Mouse (Mus musculus): ENCODE results near the gene 1190005I06Rik.

Gene 1190005I06Rik

DNA sequence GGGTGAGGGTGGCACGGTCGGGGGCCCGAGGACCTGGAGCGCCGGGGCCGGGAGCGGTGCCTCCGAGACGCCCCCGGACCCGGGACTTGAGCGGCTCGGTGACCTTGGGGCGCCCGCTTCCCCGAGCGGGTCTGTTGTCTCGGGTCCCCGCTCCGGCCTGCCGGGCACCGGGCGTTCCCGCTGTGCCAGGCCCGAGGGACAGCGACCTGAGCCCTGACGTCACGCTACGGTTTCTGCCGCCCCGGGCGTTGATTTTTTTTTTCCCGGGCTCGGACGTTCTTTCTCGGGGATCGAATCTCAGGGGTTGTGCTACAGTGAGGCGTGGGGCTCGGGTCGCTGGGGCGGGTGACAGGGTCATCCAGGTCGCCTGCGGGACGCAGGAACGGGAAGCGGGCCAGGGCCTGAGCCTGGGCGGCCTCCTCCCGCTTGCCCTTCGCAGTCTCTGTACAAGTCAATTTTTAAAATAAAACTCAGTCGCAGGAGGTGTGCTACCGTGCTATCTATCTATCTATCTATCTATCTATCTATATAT, 21.0 kb upstream of the 1190005I06Rik start, which contains the start of gene Emc8:
Emc8 (minus strand) TSS at position 200 of the 532 bp plus-strand sequence.
- in situ Hi-C loops (cut with MboI, MseI), result no loop called here

- in situ Hi-C loops (cut with MboI, MseI), result no loop called here
Observed at GRCm38 (mm10) chr8:120667561-120668373, 20.3 kb upstream of the 1190005I06Rik start, which contains the start of the genes Gm27021 and Cox4i1. Gene Gm27021, minus strand, starts transcription at chr8:120668079. Gene Cox4i1, plus strand, starts transcription at chr8:120668222.

DNA sequence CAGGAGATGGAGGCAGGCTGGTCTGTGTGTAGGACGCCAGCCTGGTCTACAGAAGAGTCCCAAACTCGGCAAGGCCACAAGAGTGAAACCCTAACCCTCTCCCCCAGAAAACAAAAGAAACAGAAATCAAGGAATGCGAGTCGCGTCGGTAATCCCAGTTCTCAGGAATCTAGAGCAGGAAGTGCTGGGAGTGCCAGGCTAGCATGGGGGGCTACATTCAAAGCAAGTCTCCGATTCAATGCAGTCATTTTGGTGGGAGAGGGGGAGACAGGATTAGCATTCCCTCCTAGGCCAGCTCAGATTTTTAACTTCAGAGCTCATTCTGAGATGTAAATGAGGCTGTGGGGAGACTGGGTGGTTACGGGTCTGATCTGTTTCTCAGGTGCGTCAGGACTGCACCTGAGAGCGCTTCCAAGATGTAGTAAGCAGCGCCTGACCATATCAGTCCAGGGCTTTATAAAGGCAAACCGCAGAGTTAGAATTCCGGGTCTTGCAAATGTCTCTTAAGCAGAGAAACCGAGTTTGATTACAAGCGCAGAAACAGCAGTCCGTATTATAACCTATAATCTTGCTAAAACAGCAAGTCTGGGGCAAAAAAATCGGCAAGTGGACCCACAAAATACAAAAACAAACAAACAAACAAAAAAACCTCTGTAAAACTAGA, 19.5 kb upstream of the 1190005I06Rik start:
- in situ Hi-C loops (cut with MboI, MseI), result no loop called here

- in situ Hi-C loops (cut with MboI, MseI), result no loop called here
Observed at GRCm38 (mm10) chr8:120665726-120666455, 18.5 kb upstream of the 1190005I06Rik start.

GRCm38 (mm10) chr8:120664566-120664965, 17.1 kb upstream of the 1190005I06Rik start:
- in situ Hi-C loops (cut with MboI, MseI), result no loop called here

GRCm38 (mm10) chr8:120657415-120657814, 10.0 kb upstream of the 1190005I06Rik start:
- in situ Hi-C loops (cut with MboI, MseI), result no loop called here

DNA sequence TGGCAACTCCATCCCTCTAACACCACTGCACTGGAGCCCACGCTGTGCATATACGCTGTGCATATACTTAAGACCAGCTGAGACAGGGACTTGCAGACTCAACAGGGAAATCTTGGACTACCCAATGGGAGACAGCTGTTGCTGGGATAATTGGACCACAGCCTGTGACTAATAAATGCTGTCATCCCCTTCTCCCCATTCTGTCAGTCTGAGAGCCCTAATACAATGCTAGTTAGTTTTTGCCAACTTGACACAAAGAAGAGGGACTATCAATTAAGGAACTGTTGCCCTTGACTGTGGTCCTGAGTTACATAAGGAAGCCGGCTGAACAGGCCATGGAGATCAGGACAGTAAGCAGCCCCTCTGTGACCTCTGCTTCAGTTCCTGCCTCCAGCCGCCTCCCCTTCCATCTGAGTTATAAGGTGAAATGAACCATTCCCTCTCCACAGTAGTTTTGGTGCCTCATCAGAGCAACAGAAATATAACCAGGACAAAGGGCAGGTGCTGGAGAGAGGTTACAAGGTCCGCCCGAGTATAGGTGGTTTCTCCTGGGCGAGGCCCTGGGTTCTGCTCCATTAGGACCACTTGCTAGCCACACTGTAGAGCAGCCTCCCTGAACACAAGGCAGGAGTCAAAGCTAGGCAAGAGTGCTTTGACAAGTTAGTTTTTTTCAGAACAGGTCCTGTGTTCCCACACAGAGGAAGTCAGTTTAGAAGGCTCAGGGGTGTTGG, 9.1 kb upstream of the 1190005I06Rik start:
- in situ Hi-C loops (cut with MboI, MseI), result no loop called here

DNA sequence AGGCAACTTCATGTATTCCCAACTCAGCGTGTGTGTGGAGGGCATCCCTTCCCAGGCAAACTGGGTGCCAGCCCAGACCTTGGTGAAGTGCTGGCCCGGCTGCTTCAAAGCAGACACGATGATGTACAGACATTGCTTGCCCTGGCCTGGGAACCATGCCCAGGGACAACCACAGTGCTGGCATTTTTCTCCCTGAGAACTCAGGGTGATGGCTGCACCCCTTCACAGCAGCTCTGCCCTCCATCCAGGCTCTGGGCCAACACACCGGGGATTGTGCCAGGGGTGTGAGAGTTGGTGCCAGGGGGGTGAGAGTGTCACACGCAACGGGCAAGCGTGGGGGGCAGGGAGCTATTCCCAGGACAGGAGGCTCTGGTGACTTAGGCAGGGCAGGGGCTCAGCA, 2.8 kb downstream of the 1190005I06Rik start:
- in situ Hi-C loops (cut with MboI, MseI), result loop anchor here (10.0 kb wide), 1 partner anchor 690 kb away; no protein-coding TSS in a partner anchor

DNA sequence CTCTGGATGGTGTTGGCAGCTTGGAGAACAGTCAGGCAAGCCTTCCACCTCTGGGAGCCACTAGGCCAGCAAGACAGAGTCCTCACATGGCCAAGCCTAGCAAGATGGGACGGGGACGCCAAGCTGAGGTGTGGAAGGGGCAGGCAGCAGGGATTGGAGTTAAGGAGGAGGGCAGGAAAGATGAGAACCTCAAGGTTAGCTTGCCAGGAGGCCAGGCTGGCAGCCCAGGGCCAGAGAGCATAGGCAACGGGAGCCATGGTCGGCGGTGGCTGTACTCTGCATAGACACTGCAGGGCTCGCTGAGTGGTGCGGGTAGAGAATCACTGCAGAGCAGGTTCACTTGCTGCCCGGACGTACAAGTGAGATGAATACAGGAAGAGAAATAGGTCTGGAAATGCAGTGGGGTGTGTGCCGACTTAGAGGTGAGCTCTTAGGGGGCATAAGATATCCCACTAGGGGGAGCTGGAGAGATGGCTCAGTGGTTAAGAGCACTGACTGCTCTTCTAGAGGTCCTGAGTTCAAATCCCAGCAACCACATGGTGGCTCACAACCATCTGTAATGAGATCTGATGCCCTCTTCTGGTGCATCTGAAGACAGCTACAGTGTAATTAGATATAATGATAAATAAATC, 5.3 kb downstream of the 1190005I06Rik start:
- in situ Hi-C loops (cut with MboI, MseI), result loop anchor here (10.0 kb wide), 1 partner anchor 693 kb away; no protein-coding TSS in a partner anchor

- in situ Hi-C loops (cut with MboI, MseI), result loop anchor here (10.0 kb wide), 1 partner anchor 694 kb away; no protein-coding TSS in a partner anchor
Observed at GRCm38 (mm10) chr8:120641245-120641644, 6.2 kb downstream of the 1190005I06Rik start.

DNA sequence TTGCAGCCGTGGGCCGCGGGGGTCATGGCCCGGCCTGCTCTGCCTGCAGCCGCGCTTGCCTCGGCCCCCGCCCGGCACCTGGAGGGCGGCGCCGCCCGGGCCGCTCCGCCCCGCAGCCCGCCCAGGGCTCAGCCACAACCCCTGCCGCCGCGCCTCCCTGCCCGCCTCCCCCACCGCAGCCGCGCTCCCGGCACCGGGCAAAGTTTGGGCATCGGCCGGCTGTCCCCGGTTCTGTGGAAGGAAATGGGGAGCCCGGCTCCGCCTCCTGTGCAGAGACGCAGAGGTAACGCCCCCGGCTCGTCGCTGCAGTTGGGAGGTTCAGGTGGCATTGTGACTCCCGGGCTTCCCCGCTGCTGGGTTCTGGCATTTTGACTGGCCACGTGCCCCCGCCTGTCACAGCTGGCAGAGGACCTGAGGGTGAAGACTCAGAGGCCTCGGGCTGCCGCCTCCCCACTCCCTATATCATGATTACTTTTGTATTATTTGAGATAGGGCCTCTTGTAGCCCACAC, 13.0 kb downstream of the 1190005I06Rik start:
- in situ Hi-C loops (cut with MboI, MseI), result loop anchor here (10.0 kb wide), 1 partner anchor 1130 kb away; no protein-coding TSS in a partner anchor

DNA sequence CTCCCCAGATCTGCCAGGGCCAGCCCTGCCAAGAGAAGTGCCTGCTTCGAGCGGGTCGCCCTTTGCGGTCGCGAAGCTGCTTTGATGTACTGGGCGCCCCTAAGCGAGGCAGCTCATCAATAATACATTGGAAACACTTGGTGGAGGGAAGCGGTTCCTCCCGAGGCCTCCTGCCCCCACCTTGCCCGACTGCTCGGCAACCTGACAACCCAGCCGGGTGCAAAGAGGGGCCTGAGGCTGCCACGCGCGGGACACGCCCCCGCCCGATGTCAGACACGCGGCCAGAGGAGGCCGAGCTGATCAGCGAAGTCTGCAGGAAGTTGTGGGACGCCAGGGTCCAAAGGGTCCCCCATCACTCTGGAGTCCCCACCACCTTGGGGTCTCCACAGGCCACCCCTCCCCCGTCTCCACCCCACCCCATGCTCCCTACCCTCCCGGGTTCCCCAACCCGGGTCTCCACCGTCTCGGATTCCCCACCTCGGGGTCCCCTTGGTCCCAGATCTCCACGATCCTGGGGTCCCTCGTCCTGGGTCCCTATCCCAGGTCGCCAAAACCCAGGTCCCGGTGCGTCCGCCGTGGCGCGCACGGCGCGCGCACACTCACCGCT, 13.7 kb downstream of the 1190005I06Rik start:
- in situ Hi-C loops (cut with MboI, MseI), result loop anchor here (10.0 kb wide), 1 partner anchor 1131 kb away; no protein-coding TSS in a partner anchor

DNA sequence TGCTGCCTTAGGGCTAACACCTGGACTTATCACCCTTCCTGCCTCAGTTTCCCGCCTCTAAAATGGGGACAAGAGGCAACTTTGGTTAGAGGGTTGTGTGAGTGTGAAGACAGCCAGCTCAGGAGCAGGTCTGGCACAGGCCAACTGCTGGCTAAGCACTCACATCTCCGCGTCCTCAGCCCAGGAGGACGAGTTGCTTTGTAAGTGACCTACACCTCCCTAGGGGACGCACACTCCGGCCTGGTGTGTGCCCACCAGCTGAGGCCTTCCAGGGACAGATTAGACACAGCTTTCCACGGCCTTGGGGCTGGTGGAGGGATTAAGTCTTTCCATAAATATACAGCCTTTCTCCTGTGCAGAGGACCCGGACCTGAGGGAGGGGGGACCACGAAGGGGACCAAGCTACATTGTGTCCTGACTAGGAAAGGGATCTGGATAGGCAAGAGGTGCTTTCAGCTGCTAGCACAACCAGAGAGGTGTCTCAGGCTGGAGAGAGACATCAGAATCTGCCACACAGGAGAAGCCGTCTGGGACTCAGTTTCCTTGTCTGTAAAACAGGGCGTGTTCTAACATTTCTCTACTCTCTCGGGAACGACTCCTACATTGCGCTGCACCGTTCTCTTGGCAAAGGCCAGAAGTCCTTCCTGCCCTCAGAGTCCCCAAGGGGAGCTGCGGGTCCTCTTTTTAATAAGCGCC, 14.3 kb downstream of the 1190005I06Rik start:
- in situ Hi-C loops (cut with MboI, MseI), result loop anchor here (10.0 kb wide), 1 partner anchor 1132 kb away; no protein-coding TSS in a partner anchor

DNA sequence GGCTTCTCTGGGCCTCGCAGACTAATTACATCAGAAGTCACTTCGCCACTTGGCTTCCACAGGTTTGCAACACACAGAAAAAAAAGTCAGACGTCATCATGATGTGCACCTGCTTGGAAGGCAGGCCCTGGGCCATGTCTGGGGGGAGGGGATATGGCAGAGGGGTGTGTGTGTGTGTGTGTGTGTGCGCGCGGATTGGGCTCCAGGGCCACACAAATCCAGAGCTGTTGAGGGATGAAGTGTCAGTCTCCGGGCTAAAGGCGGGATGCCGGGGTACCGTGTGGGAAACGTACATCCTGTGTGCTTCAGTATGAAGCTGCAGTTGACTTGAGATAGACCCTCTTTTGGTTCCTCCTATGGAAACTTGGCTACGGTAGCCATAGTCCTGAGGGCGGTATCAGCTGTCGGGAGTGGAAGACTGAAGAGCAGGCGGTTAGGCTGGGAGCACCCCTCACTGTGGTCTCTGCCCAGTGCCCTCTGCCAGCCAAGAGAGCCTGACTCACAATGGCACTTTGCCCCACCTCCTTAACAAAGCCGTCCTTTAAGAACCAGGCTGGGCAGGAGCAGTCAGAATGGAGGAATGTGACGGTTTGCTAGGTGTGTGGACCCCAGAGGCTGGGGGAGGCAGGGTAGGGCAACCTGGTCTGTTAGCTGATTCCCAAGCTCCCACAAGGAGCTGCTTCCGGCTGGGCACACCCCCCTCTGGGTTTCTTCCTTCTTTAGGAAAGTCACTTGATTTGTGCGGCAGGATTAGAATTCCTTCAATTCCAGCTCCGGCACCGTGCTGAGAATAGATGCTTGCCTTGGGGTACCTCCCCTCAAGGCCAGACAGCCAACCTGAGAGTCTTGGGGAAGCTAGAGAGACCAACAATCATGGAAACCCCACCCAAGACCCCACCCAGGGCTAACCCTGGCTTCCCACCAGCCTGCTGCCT, 15.7 kb downstream of the 1190005I06Rik start:
- in situ Hi-C loops (cut with MboI, MseI), result loop anchor here (10.0 kb wide), 1 partner anchor 1133 kb away; no protein-coding TSS in a partner anchor

DNA sequence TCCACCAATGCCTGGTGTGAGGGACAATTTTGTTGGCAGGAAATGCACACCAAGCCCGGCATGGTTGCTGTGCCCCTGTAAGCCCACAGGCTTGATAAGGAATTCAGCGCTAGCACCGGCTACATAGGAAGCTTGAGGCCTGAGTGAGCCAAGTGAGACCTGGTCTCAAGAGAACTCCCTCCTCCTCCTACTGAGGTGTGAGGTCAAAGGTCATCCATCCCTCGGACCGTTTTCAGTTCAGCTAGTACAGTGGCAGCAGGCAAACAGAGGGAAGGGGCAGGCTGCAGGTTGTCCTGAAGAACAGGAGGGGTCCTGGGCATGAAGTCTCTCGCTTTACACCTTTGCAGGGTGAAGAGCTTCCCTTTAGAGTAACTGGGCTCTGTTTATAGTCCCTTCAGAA, 16.6 kb downstream of the 1190005I06Rik start:
- in situ Hi-C loops (cut with MboI, MseI), result loop anchor here (10.0 kb wide), 1 partner anchor 1134 kb away; no protein-coding TSS in a partner anchor

DNA sequence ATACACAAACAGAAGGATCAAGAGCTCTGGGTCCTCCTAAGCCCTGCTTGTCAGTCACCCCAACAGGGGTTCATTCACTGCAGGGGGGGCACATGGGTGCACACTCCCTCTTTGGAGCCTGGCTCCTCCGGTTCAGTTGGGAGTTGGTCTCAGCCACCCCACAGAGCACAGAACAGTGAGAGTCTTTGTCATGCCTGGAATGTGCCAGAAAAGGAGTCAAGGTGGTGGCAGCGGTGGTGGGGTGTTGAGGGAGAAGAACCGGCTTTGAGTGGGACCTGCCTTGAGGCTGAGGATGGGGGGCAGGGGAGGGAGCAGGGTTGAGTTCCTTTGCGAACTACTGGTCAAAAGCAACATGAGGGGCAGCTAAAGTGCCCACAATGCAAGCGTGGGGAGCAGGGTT, 17.4 kb downstream of the 1190005I06Rik start:
- in situ Hi-C loops (cut with MboI, MseI), result loop anchor here (10.0 kb wide), 1 partner anchor 1135 kb away; no protein-coding TSS in a partner anchor

DNA sequence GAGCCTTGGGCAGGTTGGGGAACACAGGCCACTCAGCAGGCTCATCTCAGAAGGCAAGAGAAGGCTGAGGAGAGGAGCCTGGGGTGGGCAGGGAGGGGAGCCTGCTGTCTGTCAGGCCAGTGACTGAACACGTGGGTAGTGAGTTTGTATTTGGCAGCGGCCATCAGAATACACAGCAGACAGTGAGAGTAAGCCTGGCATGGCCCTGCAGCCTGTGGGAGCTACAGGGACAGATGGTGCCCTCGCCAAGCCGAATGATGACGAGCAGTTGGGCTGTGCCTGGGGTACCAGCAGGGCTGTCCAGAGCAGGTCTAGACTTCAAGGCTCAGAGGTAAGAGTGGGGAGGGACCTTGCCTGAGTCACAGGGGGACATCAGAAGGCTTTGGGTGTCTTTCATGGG, 20.1 kb downstream of the 1190005I06Rik start:
- in situ Hi-C loops (cut with MboI, MseI), result no loop called here

DNA sequence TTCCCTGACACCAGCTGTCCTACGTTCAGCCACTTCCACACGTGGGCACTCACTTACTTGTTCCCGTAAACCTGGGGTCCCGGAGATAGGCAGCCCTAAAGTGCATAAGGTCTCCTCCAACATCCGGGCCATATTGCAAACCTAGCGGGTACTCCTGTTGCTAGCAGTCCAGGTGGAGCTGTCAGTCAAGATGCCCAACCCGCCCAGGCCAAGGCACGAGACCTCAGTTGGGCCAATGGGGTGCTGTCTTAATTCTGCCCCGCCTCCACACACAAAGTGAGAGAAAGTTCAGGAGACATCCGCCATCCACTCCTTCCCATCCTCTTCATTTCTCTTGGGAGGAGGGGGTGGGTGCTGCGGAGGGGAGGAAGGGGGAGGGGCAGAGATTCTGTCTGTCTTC, 21.0 kb downstream of the 1190005I06Rik start:
- in situ Hi-C loops (cut with MboI, MseI), result no loop called here

Data from T-helper 2 cell (primary cell).